Mouse (Mus musculus) R1 (cell line): ENCODE results near the gene Lix1l.
"Not testable (repeated sequence)": the region's sequence is repeated elsewhere in the genome, so short reads cannot be mapped to it uniquely, and the experiment has no call there.

ENCODE experiments used
- DNase-seq: peaks from one replicate; pipeline ENCODE4 v3.0.0-alpha.2; 2018; ENCODE audit warnings: low read depth, low spot score

Gene Lix1l

DNA sequence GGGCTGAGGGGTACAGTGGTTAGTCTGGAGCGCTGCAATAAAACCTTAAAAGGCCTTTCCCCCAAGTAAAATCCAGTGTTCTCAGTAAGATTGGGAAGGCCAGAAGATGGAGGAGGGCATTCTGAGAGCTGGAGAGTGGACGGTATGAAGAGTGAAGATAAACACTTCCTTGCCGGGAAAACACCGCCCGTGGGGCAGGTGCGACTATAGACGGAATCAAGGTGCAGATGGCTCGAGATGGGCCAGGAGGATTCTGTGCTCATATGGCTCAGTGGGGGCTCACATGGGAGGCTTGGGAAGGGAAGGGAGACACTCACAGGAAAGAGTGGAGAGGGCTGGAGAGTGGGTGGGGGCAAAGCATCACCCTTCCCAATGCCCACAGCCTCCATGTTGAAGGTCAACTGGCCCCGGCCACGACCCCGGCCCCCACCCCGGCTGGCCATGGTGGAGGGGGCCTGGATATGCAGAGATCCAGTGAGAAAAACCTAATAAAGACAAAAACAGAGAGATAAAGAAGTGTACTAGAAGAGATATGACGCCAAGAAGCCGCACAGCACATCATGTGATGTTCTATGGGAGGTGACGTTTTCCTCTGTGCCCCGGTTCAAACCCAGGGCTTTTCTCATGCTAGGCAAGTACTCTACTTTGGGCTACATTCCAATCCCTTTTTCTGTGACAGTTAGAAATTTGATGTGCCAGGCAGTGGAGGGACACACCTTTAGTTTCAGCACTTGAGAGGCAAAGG lies 19.0 kb upstream of the Lix1l start:
- peak; percentile 21 for DNase-seq

GRCm38 (mm10) chr3:96583386-96583785 lies 17.6 kb upstream of the Lix1l start:
- DNase-seq: peak; percentile 62

GRCm38 (mm10) chr3:96590657-96591056 lies 10.3 kb upstream of the Lix1l start:
- peak; percentile 73 for DNase-seq

- no peak for DNase-seq
Observed at GRCm38 (mm10) chr3:96593374-96593773, 7.6 kb upstream of the Lix1l start.

DNA sequence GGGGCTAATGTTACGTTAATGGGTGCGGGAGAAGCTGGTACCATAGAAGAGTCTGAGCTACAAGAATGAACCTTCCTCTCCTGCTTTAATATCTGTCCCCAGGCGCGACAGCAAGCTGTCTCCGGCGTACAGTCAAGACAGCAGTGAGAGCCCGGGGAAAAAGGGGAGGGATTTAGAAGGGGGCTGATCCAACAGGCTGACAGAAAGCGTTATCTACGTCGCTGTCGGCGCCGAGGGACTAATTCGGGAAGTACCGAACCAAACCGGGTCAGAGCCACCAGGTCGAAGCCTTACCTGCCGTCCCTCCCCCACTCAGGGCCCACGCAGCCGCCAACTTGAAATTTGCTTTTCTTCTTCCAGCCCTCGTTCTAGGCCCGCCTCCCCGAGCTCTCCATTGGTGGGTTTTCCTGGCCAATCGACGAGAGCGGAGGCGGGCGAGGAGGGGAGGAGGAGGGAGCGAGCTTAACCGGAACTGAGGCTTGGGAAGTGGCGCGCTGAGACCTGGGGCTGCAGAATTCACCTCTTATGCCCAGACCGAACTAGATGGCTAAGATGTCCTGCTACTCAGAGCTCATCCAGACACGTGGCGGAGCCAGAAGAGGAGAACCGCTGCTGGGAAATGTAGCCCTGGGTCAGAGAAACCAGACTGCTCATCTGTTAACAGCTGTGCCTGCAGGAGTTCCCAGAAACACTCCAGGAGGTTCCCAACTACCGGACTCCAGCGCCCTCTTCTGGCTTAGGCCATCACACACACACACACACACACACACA lies 7.0 kb upstream of the Lix1l start, which contains the start of gene Polr3gl:
Gene Polr3gl (minus strand): TSS at position 392 of the 771 bp plus-strand sequence.
- peak; percentile 98 for DNase-seq

DNA sequence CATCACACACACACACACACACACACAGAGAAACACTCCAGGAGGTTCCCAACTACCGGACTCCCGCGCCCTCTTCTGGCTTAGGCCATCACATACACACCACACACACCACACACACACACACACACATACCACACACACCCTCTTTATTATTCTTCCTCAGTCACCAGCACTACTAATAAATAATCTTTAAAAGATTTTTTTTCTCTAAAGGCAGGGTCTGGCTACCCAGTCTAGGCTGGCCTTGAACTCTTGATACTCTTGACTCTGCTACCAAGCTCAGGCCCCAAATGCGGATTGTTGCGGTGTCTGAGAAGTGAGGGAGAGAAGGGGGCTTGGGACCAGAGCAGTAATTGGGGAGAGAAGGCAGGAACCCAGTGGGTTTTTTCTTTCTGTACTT lies 6.1 kb upstream of the Lix1l start:
- no peak for DNase-seq

GRCm38 (mm10) chr3:96595661-96596060 lies 5.3 kb upstream of the Lix1l start:
- no peak for DNase-seq

GRCm38 (mm10) chr3:96596228-96596707 lies 4.7 kb upstream of the Lix1l start, which contains the start of gene Ankrd34a:
Gene Ankrd34a (plus strand): TSS chr3:96596636.
- no peak for DNase-seq

GRCm38 (mm10) chr3:96596855-96597254 lies 4.1 kb upstream of the Lix1l start:
- no peak for DNase-seq

GRCm38 (mm10) chr3:96597435-96597891 lies 3.5 kb upstream of the Lix1l start:
- no peak for DNase-seq

GRCm38 (mm10) chr3:96598156-96599068 lies 2.5 kb upstream of the Lix1l start:
- DNase-seq: peak; percentile 60

DNA sequence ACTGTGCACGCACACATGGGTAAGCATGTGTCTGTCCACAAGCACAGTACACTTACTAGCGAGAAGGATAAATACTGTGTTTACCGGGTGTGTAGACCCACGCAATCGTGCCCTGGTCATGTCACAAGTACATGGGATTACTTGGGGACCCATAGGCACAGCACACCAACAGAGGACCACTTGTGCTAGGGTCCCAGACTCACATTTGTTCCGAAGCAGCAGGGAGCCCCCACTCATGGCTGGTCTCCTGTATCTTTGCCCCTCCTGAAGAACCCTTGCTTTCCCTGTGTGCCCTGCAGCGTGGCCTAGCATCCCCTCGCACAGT lies 1.9 kb upstream of the Lix1l start:
- DNase-seq: no peak

DNA sequence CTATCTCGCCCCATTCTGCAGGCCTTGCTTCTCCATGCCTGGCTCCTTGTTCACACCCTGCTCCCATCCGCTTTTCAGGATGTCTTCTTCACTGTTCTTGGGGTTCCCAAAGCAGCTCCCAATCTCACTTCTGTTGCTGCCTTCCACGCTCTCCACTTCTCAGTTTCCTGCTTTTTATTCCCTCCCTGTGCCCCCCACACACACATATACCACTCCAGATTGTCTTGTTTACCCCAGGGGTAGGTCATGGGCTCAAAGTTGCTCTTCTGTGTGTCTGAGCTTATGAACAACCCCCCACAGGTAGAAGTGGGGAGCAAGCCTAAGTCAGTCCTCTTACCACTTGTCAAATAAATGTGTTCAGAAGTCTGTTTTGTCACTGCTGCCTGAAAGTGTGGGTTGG lies 1.5 kb upstream of the Lix1l start:
- DNase-seq: no peak

DNA sequence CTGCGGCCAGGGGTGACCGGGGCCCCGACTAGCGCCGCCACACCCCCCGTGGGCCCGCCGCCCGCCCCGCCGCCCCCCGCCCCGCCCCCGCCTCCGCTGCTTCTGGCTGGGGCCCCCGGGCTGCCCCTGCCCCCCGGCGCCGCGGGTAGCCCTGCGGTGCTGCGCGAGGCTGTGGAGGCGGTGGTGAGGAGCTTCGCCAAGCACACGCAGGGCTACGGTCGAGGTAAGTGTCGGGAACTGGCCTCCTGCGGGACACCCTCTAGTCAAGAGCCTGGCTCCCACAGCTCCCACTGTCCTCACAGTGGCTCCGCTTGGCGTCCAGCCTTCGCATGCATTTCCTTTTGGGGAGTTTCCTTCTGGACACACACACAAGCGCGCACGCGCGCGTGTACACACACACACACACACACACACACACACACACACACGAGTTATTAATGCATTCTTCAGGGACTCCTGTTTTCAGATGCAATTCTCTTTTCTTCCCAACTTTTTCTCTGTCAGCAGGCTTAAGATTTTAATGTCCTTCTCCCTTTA lies 370 bp downstream of the Lix1l start:
- peak; percentile 60 for DNase-seq

DNA sequence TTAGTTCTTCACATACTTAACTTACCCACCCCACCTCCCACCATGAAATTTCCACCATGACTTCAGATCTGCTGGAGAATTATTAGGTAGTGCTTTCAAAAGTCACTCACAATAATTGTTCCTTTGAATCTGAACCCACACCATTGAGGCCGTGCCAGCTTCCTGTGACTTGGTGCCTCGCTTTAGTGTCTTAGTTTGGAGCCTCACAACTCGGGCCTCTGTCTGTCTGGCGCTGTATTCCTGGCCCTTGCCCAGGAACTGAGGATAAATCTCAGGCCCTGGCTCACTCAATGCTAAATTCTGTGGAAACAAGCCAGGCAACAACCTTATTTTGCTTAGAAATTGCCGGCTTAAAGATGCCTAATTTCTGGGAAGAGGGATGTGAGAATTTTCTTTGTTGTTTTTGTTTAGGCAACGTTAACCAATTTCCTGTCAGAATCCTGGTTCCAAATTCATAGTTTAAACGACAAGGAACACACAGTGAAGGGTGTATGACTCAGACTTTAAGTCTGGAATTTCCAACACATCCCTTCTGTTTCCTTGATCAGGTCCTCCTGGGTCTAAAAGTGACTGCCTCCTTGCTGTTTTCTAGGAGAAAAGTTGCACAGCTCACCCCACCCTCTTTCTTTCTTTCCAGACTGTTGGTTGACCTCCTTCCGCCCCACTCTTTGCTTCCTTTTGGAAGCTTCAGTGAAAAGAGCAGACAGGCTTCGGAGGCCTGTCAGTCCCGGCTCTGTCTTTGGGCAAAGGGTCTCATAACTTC lies 1.2 kb downstream of the Lix1l start:
- no peak for DNase-seq

DNA sequence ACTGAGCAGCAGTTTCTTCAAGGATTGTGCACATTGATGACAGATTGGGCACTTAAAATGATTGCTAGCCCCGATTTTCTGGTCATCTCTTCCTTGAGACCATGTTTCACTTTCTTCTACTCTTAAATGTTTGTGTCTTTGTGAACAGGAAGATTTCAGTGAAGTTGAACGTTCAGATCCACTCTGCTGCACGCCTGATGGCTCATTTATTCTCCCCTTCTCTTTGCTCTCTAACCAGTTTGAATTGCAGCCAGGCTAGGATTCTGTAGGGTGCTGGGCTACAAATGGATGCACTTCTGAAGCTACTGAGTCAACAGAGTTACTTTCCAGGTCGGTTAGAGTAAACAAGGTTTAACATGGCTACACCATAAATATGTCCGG lies 1.7 kb downstream of the Lix1l start:
- no peak for DNase-seq

- DNase-seq: no peak
Observed at GRCm38 (mm10) chr3:96603311-96603710, 2.4 kb downstream of the Lix1l start.

DNA sequence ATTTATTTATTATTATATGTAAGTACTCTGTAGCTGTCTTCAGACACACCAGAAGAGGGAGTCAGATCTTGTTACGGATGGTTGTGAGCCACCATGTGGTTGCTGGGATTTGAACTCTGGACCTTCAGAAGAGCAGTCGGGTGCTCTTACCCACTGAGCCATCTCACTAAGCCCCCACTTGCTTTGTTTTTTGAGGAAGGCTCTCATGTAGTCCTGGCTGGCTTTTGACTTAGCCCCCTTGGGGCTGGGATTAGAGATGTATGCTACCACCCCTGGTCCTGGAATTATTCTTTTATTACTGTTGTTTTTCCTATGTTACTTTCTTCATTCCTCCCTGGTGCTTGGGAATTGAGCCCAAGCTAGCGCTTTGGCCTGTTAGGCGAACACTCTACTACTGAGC lies 5.1 kb downstream of the Lix1l start:
- not testable (repeated sequence) for DNase-seq

- DNase-seq: no peak
Observed at GRCm38 (mm10) chr3:96606618-96607017, 5.7 kb downstream of the Lix1l start.

- DNase-seq: no peak
Observed at GRCm38 (mm10) chr3:96617941-96618340, 17.0 kb downstream of the Lix1l start.

GRCm38 (mm10) chr3:96623201-96623600 lies 22.3 kb downstream of the Lix1l start:
- DNase-seq: peak; percentile 89
